Mouse (Mus musculus): ENCODE measurements around the gene BC025920.

- TF ChIP-seq CTCF (IDR thresholded peaks at IDR 0.05; ENCODE audit: low read depth) = no peak
- no peak for TF ChIP-seq EP300 (IDR thresholded peaks at IDR 0.05; ENCODE audit: low read depth)
Observed at GRCm38 (mm10) chr10:81596611-81597010, 9.5 kb upstream of the BC025920 start.

All from heart, postnatal 0 days (tissue).